Mouse (Mus musculus) liver, postnatal 0 days (tissue): ENCODE results near the gene Gpr35. TPM values are rescaled to one million over a fixed set of nuclear protein-coding genes. Genes with fewer than 3 reads are reported as not detected.

Source experiments
- ATAC-seq: fragments of 200-750 bp; cut with Nextera tagmentation; 2 replicates; pipeline ENCODE4 v1.8.0; 2017; ENCODE audit warnings: mild to moderate bottlenecking, moderate library complexity
- DNase-seq: peaks from one replicate; pipeline ENCODE4 v3.0.0-alpha.2; 2016
- H3K27ac ChIP-seq: fragments of 300-500 bp; sonication (generic); 2 replicates; pipeline ENCODE4 v1.5.1; 2014; ENCODE audit warnings: antibody characterized with exemption, moderate library complexity, mild to moderate bottlenecking, low read depth
- H3K27me3 ChIP-seq: fragments of 300-500 bp; sonication (generic); 2 replicates; pipeline ENCODE4 v1.6.1; 2014; ENCODE audit warnings: low read length, control low read depth, mixed read lengths; ENCODE audit not compliant: insufficient read depth
- H3K36me3 ChIP-seq: fragments of 300-500 bp; sonication (generic); replicated peaks from 2 replicates; pipeline ENCODE4 v1.6.1; 2014; ENCODE audit warnings: mild to moderate bottlenecking, control low read depth, low read length, moderate library complexity, mixed read lengths; ENCODE audit not compliant: insufficient read depth
- H3K4me1 ChIP-seq: fragments of 300-500 bp; sonication (generic); 2 replicates; pipeline ENCODE4 v1.6.1; 2014; ENCODE audit warnings: antibody characterized with exemption, mild to moderate bottlenecking, control low read depth; ENCODE audit not compliant: insufficient read depth
- H3K4me2 ChIP-seq: fragments of 300-500 bp; sonication (generic); 2 replicates; pipeline ENCODE4 v1.6.1; 2014; ENCODE audit warnings: low read depth, mild to moderate bottlenecking, low read length, moderate library complexity, mixed read lengths
- H3K4me3 ChIP-seq: fragments of 300-500 bp; sonication (generic); 2 replicates; pipeline ENCODE4 v1.5.1; 2014; ENCODE audit warnings: low read depth, low read length
- H3K9ac ChIP-seq: fragments of 300-500 bp; sonication (generic); replicated peaks from 2 replicates; pipeline ENCODE4 v1.6.1; 2014; ENCODE audit warnings: mild to moderate bottlenecking, moderate library complexity
- H3K9me3 ChIP-seq: fragments of 300-500 bp; sonication (generic); 2 replicates; pipeline ENCODE4 v1.6.1; 2016; ENCODE audit warnings: mild to moderate bottlenecking, control low read depth, low read length, mixed read lengths
- CTCF ChIP-seq: sonication (generic); IDR thresholded peaks from 2 replicates; pipeline ENCODE4 v1.5.1; 2016; ENCODE audit warnings: antibody characterized with exemption, low read depth
- EP300 ChIP-seq: IDR thresholded peaks from 2 replicates; pipeline ENCODE4 v1.6.1; 2016; ENCODE audit warnings: antibody characterized with exemption, low read depth, mild to moderate bottlenecking
- WGBS: fragments of 180-500 bp; shearing (Covaris S2); extraction: QIAGEN DNeasy Blood & Tissue Kit; methylation state at CpG from one replicate; pipeline ENCODE4 v1.1.7; 2014; ENCODE audit not compliant: insufficient replicate concordance; 5-methylcytosine and 5-hydroxymethylcytosine counted together
- polyA plus RNA-seq: library from polyadenylated mRNA; unstranded; fragments of >200 nt; fragmentation: Nextera tagmentation; extraction: Ambion mirVana; gene quantifications from 2 replicates; pipeline ENCODE4 v1.2.1, GENCODE M21; 2015

Gpr35 gene
- polyA plus RNA-seq, 1 experiment from 2014 or later, result 1.4 TPM

GRCm38 (mm10) chr1:92907632-92908360, 42.9 kb upstream of the Gpr35 start:
- peak overlapping the region; percentile 83 for H3K9ac ChIP-seq
- whole genome bisulfite sequencing, result 40% methylated on average over 20 of the region's 20 CpGs
- H3K4me2 ChIP-seq, result peak overlapping the region; percentile 89
- TF ChIP-seq CTCF (no peak), EP300 (no peak)
- ATAC-seq, result peak; percentile 5; the same call in 1 of the 2 replicates
- H3K9me3 ChIP-seq, result no peaks in the 10 kb centered on the region
- peak overlapping the region; percentile 96 for H3K27ac ChIP-seq
- peaks cover 47% of the 10 kb centered on the region for H3K4me1 ChIP-seq
- no peaks in the 10 kb centered on the region for H3K27me3 ChIP-seq
- DNase-seq, result no peak
- H3K4me3 ChIP-seq, result peak overlapping the region; percentile 79
- H3K36me3 ChIP-seq, result peaks cover 3% of the 10 kb centered on the region; the same call in 1 of the 2 replicates

DNA sequence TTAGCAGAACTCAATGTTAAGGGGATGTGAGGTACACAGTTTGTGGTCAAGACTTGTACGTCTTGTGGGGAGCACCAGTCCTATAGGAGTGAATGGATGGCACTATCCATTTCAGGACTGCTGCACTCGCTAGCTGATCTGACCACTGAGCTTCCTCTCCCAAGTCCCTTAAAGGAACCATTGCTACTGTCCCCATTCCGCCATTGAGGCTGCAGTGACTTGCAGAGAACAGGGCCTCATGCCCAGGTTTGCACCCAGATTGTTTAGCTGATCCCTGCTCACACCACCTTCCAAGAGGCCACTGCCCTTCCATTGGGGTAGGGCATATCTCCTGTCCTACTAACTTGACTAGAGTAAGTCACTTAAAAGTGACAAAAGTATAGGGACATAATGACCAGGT, 42.0 kb upstream of the Gpr35 start:
- peaks cover 43% of the 10 kb centered on the region for H3K4me1 ChIP-seq
- 85% methylated on average over 3 of the region's 3 CpGs for WGBS
- no peaks in the 10 kb centered on the region for H3K27me3 ChIP-seq
- TF ChIP-seq EP300 (no peak), CTCF (no peak)
- no peak overlapping the region for H3K4me3 ChIP-seq
- H3K36me3 ChIP-seq, result peaks cover 6% of the 10 kb centered on the region; the same call in 1 of the 2 replicates
- DNase-seq (no peak), ATAC-seq (no peak)
- no peak overlapping the region for H3K4me2 ChIP-seq
- no peak overlapping the region for H3K9ac ChIP-seq
- H3K27ac ChIP-seq, result no peak overlapping the region
- no peaks in the 10 kb centered on the region for H3K9me3 ChIP-seq

GRCm38 (mm10) chr1:92909068-92909467, 41.6 kb upstream of the Gpr35 start:
- Histone ChIP-seq H3K27me3 (no peaks in the 10 kb centered on the region), H3K4me1 (peaks cover 43% of the 10 kb centered on the region), H3K27ac (no peak overlapping the region), H3K9me3 (no peaks in the 10 kb centered on the region), H3K9ac (no peak overlapping the region), H3K36me3 (peaks cover 6% of the 10 kb centered on the region; the same call in 1 of the 2 replicates), H3K4me2 (no peak overlapping the region), H3K4me3 (no peak overlapping the region)
- DNase-seq, result no peak
- WGBS, result 71% methylated on average over 4 of the region's 4 CpGs
- TF ChIP-seq CTCF (peak; percentile 57), EP300 (no peak)
- no peak for ATAC-seq

- TF ChIP-seq EP300 (no peak), CTCF (peak; percentile 73)
Measured at GRCm38 (mm10) chr1:92910239-92910885, 40.3 kb upstream of the Gpr35 start, which contains the start of gene Rnpepl1. Gene Rnpepl1, plus strand, starts transcription at chr1:92910783.

GRCm38 (mm10) chr1:92910925-92911720, 39.5 kb upstream of the Gpr35 start:
- DNase-seq (peak; percentile 64), ATAC-seq (peak; percentile 18)
- WGBS, result 1% methylated on average over 62 of the region's 85 CpGs
- Histone ChIP-seq H3K4me3 (peak overlapping the region; percentile 84), H3K4me2 (peak overlapping the region; percentile 92), H3K9ac (peak overlapping the region; percentile 89), H3K4me1 (peaks cover 43% of the 10 kb centered on the region), H3K27ac (peak overlapping the region; percentile 95), H3K9me3 (no peaks in the 10 kb centered on the region), H3K36me3 (peaks cover 19% of the 10 kb centered on the region), H3K27me3 (no peaks in the 10 kb centered on the region)
- TF ChIP-seq CTCF, result no peak
- TF ChIP-seq EP300, result no peak

More at GRCm38 (mm10) chr1:92910239-92910885, 40.3 kb upstream of the Gpr35 start, which contains the start of gene Rnpepl1:
- Histone ChIP-seq H3K4me2 (peak within 1 kb of the TSS; percentile 92), H3K9me3 (no peaks in the 10 kb centered on the region), H3K27me3 (no peaks in the 10 kb centered on the region), H3K4me3 (peak within 1 kb of the TSS; percentile 84), H3K4me1 (peaks cover 43% of the 10 kb centered on the region), H3K36me3 (peaks cover 13% of the 10 kb centered on the region), H3K27ac (peak within 1 kb of the TSS; percentile 95), H3K9ac (peak within 1 kb of the TSS; percentile 89)
- ATAC-seq, result peak; percentile 60
- under 1% methylated on average over 34 of the region's 57 CpGs for WGBS
- DNase-seq, result peak; percentile 84

GRCm38 (mm10) chr1:92911721-92912138, 38.9 kb upstream of the Gpr35 start:
- peak overlapping the region; percentile 84 for H3K4me3 ChIP-seq
- TF ChIP-seq EP300 (no peak), CTCF (no peak)
- no peaks in the 10 kb centered on the region for H3K9me3 ChIP-seq
- peaks cover 24% of the 10 kb centered on the region for H3K36me3 ChIP-seq
- peaks cover 39% of the 10 kb centered on the region for H3K4me1 ChIP-seq
- peak overlapping the region; percentile 89 for H3K9ac ChIP-seq
- DNase-seq (peak; percentile 52), ATAC-seq (no peak)
- WGBS, result 26% methylated on average over 8 of the region's 8 CpGs
- H3K27ac ChIP-seq, result peak overlapping the region; percentile 95
- H3K4me2 ChIP-seq, result peak overlapping the region; percentile 92
- no peaks in the 10 kb centered on the region for H3K27me3 ChIP-seq
